Mouse (Mus musculus) ES-Bruce4 (cell line): ENCODE results near the gene Ggact.

Experiments
- CTCF ChIP-seq: IDR thresholded peaks from one replicate; pipeline ENCODE4 v1.8.1; 2011; ENCODE audit warnings: low read depth, low read length
- EP300 ChIP-seq: IDR thresholded peaks from 2 replicates; pipeline ENCODE4 v1.6.1; 2011; ENCODE audit warnings: low read depth, low read length; ENCODE audit not compliant: insufficient read depth

- TF ChIP-seq CTCF = no peak
- no peak for TF ChIP-seq EP300
Observed at GRCm38 (mm10) chr14:122880291-122880690, 33.3 kb downstream of the Ggact start.
